Mouse (Mus musculus) C3H10T1/2 (cell line): ENCODE results near the gene C3. TPM values are rescaled to one million over a fixed set of nuclear protein-coding genes. Genes with fewer than 3 reads are reported as not detected.

Experiments used
- polyA plus RNA-seq, 2 experiments: library from polyadenylated mRNA; unstranded; fragments of >200 nt; fragmentation: generic; extraction: Trizol; gene quantifications; one replicate each; pipeline ENCODE4 v1.2.1; 2012; ENCODE audit warnings: missing spikeins in 2 of 2

Gene C3
- 10 to 100 TPM in 1 of 2 experiments, under 1 TPM in 1; 0.09 to 54.8 TPM for polyA plus RNA-seq

GRCm38 (mm10) chr17:57228014-57228413 is at the start of gene C3:
TSS of gene C3 (minus strand) at chr17:57228136.

DNA sequence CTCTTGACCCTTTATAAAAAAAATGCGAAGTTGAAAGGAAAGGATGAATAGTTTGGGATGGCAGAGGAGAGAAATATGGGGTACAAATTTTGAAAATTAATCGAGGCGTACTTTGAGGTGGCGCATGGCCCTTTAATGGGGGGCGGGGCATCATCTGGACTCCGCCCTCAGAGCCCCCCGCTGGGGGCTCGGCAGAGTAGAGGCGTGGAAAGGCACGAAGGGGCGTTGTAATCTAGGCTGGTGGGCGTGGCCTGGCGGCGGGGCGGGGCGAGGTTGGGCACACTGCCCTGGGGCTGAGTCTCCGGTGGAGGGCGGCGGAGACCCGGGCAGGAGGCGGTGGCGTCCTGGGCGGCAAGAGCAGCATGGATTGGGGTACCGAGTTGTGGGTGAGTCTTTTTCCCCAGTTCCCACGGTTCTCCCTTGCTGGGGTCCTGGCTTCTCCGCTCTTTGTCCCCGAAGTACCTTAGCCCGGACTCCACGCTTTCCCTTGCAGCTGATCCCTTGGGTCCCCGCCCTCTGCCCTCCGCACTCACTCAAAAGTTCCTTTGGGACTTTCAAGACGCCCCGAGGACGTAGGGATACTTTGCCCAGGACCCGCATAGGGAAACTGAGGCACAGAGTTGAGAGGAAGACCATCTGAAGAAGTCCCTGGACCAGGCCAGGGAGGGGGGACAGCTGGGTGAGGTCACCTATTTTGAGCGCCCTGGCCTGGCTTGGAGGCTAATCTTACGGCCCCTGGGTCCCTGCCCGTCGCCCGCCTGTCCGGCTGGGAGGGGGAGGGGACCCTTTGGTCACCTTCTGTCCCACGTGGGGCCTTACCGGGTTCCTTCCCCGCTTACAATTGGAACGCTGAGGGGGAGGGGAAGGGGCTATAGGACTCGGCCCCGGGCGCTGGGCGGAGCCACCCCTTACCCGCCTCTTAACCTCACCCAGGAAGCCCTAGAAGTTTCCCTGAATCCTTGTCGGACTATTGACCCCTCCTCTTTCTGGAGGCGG is 21.5 kb upstream of the C3 start, which contains the start of gene Trip10:
TSS of gene Trip10 (plus strand) at position 270 of the 996 bp plus-strand sequence.

DNA sequence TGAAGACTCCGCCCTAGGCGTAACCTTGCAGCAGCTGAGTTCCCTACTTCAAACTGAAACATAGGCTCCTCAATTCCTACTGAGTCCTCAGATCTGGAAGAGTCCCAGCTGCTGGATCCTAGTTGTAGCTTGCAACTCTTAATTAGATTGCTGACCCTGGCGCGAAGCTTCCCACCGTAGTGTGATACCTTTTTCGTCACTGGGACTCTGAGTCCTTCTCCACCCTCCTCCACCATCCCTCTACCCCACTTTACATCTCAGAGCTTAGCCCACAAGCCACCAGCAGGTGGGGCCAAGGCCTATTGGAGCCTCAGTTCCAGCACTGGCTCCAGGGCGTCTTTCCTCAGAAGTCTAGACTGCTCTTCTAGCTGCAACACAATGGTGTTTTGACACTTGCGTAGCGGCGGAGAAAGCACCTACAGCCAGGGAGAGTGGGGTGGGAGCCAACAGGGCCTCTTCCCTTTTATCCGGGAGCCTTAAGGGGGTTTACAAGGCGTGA is 20.3 kb upstream of the C3 start, which contains the start of gene Gpr108:
TSS of gene Gpr108 (minus strand) at position 246 of the 499 bp plus-strand sequence.

GRCm38 (mm10) chr17:57194041-57194507 is 33.9 kb downstream of the C3 start, which contains the start of gene Tnfsf14:
TSS of gene Tnfsf14 (minus strand) at chr17:57194177.

Other genes starting within 250 kb of the C3 start
- not detected for gene Acer1, start 246.0 kb downstream of the C3 start, polyA plus RNA-seq
- gene Clpp, start 237.8 kb downstream of the C3 start, polyA plus RNA-seq = 100 to 1,000 TPM; 137 to 187 TPM
- gene Alkbh7, start 230.8 kb downstream of the C3 start, polyA plus RNA-seq = 10 to 100 TPM; 45.0 to 63.4 TPM
- 1 to 10 TPM in 1 of 2 experiments, under 1 TPM in 1; 0.66 to 1.7 TPM for gene Pspn, start 228.1 kb downstream of the C3 start, polyA plus RNA-seq
- gene Gtf2f1, start 216.8 kb downstream of the C3 start, polyA plus RNA-seq = 10 to 100 TPM; 59.3 to 84.5 TPM
- gene Gm17949, start 216.7 kb downstream of the C3 start, polyA plus RNA-seq = under 1 TPM in 1 of 2 experiments, not detected in 1; 0.21 TPM
- gene Khsrp, start 196.6 kb downstream of the C3 start, polyA plus RNA-seq = 10 to 100 TPM; 25.5 to 61.1 TPM
- not detected for gene Slc25a41, start 186.5 kb downstream of the C3 start, polyA plus RNA-seq
- not detected for gene Crb3, start 169.0 kb downstream of the C3 start, polyA plus RNA-seq
- 1 to 10 TPM; 1.0 to 2.1 TPM for gene Slc25a23, start 168.3 kb downstream of the C3 start, polyA plus RNA-seq
- gene Dennd1c, start 149.6 kb downstream of the C3 start, polyA plus RNA-seq = not detected
- gene Tubb4a, start 140.4 kb downstream of the C3 start, polyA plus RNA-seq = under 1 TPM; 0.09 to 0.25 TPM
- gene Tnfsf9, start 122.8 kb downstream of the C3 start, polyA plus RNA-seq = 1 to 10 TPM; 2.8 to 3.0 TPM
- gene Cd70, start 78.4 kb downstream of the C3 start, polyA plus RNA-seq = not detected
- not detected for gene Tnfsf14, start 34.0 kb downstream of the C3 start, polyA plus RNA-seq
- 10 to 100 TPM; 32.2 to 80.0 TPM for gene Gpr108, start 20.3 kb upstream of the C3 start, polyA plus RNA-seq
- 10 to 100 TPM; 25.6 to 56.6 TPM for gene Trip10, start 21.3 kb upstream of the C3 start, polyA plus RNA-seq
- not detected for gene Vav1, start 51.0 kb upstream of the C3 start, polyA plus RNA-seq
- not detected for gene Adgre1, start 130.6 kb upstream of the C3 start, polyA plus RNA-seq